9 mouse cellular contexts compared by ENCODE assay signal in genomic region chr5:150426595-150426994, GRCm38 (mm10).
DNase-seq lines count a peak whose midpoint lies in the region; ATAC-seq and TF ChIP-seq lines count a peak whose summit lies in the region.
"Had no signal": no experiment of that assay in that cellular context is flagged by ENCODE, and none has a peak within 500 bp of the region (broad histone marks: within the 10 kb centered on the region; RNA-seq: fewer than 3 reads in every experiment).

No protein-coding gene starts in this region.

- H3K4me1 ChIP-seq in testis, adult 2 months (ENCODE audit: control insufficient read depth, insufficient read depth, low read length) = peaks cover 7% of the 10 kb centered on the region
- no peaks in the 10 kb centered on the region; the same call in 1 of the 2 replicates for H3K4me1 ChIP-seq in cerebellum, adult 2 months (ENCODE audit: control insufficient read depth, insufficient read depth, low read length)
- H3K4me1 ChIP-seq in midbrain, embryonic 15.5 days = no peaks in the 10 kb centered on the region
- H3K4me1 ChIP-seq: midbrain, embryonic 12.5 days had no signal

- no peak for ATAC-seq in midbrain, embryonic 15.5 days (replicated peaks)

- no peak overlapping the region for H3K4me3 ChIP-seq in testis, adult 2 months (ENCODE audit: control insufficient read depth, low read depth, low read length)
- H3K4me3 ChIP-seq in cerebellum, adult 2 months (replicated peaks; ENCODE audit: insufficient read depth, low read depth, low read length) = no peak overlapping the region
- no peak overlapping the region for H3K4me3 ChIP-seq in midbrain, embryonic 15.5 days
- H3K4me3 ChIP-seq: midbrain, embryonic 12.5 days had no signal

- H3K27ac ChIP-seq in testis, adult 2 months (ENCODE audit: control insufficient read depth, insufficient read depth, low read depth, low read length) = no peak overlapping the region
- no peak overlapping the region for H3K27ac ChIP-seq in cerebellum, adult 2 months (ENCODE audit: insufficient read depth, low read length)
- H3K27ac ChIP-seq in midbrain, embryonic 15.5 days = no peak overlapping the region
- H3K27ac ChIP-seq: midbrain, embryonic 12.5 days had no signal

- no peak overlapping the region for H3K9ac ChIP-seq in midbrain, embryonic 15.5 days
- H3K9ac ChIP-seq: midbrain, embryonic 12.5 days had no signal

- no peaks in the 10 kb centered on the region for H3K9me3 ChIP-seq in midbrain, embryonic 15.5 days
- H3K9me3 ChIP-seq: midbrain, embryonic 12.5 days had no signal

- H3K36me3 ChIP-seq in testis, adult 2 months (ENCODE audit: control insufficient read depth, insufficient read depth, low read length) = no peaks in the 10 kb centered on the region
- H3K36me3 ChIP-seq in midbrain, embryonic 15.5 days (replicated peaks) = peaks cover 60% of the 10 kb centered on the region

- no peak for TF ChIP-seq POLR2A in testis, adult 2 months (IDR thresholded peaks at IDR 0.05; ENCODE audit: control insufficient read depth, low read depth, low read length)
- no peak for TF ChIP-seq POLR2A in cerebellum, adult 2 months (IDR thresholded peaks at IDR 0.05; ENCODE audit: borderline replicate concordance, insufficient read depth, low read length)

- peak; percentile 55 for TF ChIP-seq CTCF in testis, adult 2 months (IDR thresholded peaks at IDR 0.05; ENCODE audit: control insufficient read depth, insufficient read depth, insufficient replicate concordance, low read depth, low read length)
- peak; percentile 66 for TF ChIP-seq CTCF in cerebellum, adult 2 months (IDR thresholded peaks at IDR 0.05; ENCODE audit: borderline replicate concordance, insufficient read depth, low read depth, low read length)

- peak; percentile 25 for DNase-seq in heart, adult 8-10 months (ENCODE audit: low spot score)
- no peak for DNase-seq in heart, adult 9 months (ENCODE audit: low spot score in 2 of 2)
- DNase-seq in testis, postnatal 14 days (ENCODE audit: low spot score) = no peak
- DNase-seq in cerebellum, adult 2 months = peak; percentile 45 to 53
- DNase-seq in layer of hippocampus, adult 9-10 months (ENCODE audit: low spot score) = peak; percentile 13
- peak; percentile 71 for DNase-seq in right cerebral cortex, postnatal 4 days

- H3K27me3 ChIP-seq in testis, adult 2 months (ENCODE audit: control insufficient read depth, insufficient read depth, low read length) = no peaks in the 10 kb centered on the region
- no peaks in the 10 kb centered on the region for H3K27me3 ChIP-seq in cerebellum, adult 2 months (ENCODE audit: control insufficient read depth, insufficient read depth, low read length)
- H3K27me3 ChIP-seq in midbrain, embryonic 15.5 days (replicated peaks) = no peaks in the 10 kb centered on the region
- H3K27me3 ChIP-seq: midbrain, embryonic 12.5 days had no signal

- 72% methylated on average over 3 of the region's 3 CpGs for WGBS in cerebellum, adult 2 months
- 94% methylated on average over 3 of the region's 3 CpGs for WGBS in midbrain, embryonic 15.5 days

- no peak overlapping the region for H3K4me2 ChIP-seq in midbrain, embryonic 15.5 days
- H3K4me2 ChIP-seq: midbrain, embryonic 12.5 days had no signal

Comparison
In these comparisons a context has a peak if more than half of its experiments do, and no peak if none do; other contexts are left out.
1. DNase-seq: peak in heart, adult 8-10 months (single experiment), cerebellum, adult 2 months (2 of 2), layer of hippocampus, adult 9-10 months (single experiment) and right cerebral cortex, postnatal 4 days (single experiment); none in heart, adult 9 months (0 of 2) and testis, postnatal 14 days (single experiment).